Mouse (Mus musculus): ENCODE results near the gene Usp18. TPM values are rescaled to one million over a fixed set of nuclear protein-coding genes. Genes with fewer than 3 reads are reported as not detected.

Gene Usp18
- 121 TPM for polyA plus RNA-seq (2017; shearing (Covaris generic))

DNA sequence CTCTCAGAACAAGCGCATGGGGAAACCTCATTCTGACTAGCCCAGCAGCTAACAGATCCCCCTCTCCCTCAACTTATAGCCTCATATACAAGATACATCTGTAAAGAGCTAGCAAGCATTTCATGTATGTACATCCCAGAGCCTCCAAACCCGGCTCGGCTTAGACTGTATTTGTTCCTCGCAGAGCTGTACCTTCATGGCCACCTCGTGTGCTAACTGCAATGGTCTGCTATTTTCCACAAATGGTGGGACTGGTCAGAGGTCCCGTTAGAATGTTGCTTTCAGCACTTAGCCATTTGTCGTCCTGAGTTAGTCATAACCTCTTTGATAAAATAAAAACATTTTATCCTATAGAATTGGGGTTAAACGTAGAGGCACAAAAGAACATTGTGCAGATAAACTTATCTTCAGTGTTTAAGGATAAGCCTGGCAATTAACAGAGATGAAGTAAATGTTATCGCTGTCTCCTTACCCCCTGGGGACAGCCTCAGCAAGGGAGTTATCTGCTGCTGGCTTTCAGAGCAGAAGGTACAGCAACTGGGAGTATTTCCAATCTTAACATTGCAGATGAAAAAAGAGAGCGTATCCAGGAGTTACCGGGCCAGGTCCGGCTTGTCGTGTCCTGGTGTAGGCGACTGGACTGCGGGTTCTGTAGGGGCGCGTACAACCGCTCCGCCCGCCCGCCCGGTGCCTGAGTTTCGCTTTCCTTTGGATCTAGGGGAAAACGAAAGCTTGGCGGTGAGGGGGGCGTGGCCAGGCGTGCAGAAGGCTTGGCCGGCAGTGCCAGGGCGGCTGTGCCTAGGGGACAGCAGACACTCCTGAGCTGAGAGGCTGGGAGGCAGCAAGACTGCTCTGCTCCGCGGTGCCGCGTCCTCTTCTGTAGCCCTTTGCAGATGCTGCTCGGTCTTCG, at the start of gene Usp18:
Gene Usp18, plus strand, starts transcription at position 780 of the 910 bp plus-strand sequence.

DNA sequence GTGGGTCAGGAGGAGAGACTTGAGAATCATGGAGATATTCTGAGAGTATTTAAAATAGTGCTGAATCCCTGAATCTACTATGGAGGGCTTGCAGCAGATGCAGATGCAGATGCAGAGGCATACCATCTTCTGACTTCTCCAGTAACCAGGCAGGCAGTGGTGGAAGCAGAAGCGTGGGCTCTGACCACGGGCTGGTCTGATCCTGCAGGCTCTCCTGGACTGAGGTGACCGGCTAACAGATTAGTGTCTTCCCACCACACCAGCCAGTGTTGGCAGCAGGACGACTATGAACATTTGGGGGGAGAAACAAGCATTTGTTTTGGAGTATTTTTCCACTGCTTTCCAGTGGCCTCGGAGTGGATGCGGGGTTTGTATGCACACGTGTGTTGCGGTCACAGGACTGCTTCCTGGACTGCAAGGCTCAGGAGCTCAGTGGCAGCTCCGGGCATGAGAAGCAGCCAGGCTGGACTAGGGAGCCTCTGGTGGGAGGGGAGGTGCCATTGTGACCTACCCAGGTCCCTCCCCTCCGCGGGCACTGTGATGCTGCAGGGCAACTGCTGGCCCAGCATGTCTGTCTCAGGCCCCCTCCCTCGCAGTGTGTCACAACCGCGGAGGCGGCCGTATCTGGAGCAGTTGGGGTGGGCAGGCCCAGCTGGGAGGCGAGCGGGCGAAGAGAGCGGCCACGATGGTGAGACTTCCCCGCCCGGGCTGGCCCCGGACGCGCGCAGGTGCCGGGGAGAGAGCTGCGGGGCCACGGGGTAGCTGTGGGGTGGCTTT, 35.4 kb upstream of the Usp18 start, which contains the start of gene Tuba8:
Gene Tuba8, plus strand, starts transcription at position 548 of the 777 bp plus-strand sequence.

DNA sequence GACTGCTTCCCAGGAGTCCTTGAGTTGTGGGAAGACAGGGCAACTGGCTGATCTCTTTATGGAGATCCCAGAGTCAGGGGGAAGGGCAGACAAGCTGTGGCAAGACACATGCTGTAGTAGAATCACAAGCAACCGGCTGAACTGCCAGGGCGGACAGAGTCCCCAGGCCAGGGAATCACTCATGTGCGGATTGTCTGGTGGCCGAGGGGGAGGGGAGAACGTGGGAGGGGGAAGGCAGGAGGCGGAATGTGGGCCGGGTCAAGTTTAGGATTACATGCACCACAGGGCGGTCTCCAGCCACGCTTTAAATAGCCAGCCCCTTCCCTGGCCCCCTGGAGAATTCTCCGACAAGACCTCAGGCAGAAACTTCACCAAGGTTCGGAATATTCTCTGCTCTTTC, 54.2 kb downstream of the Usp18 start, which contains the start of gene Slc6a13:
Gene Slc6a13, plus strand, starts transcription at position 274 of the 400 bp plus-strand sequence.

Other genes with a start within 250 kb of the Usp18 start
- gene Mical3, start 114.9 kb upstream of the Usp18 start, polyA plus RNA-seq (2017; shearing (Covaris generic)), result 8.2 TPM
- 13.5 TPM for gene Pex26, start 62.2 kb upstream of the Usp18 start, polyA plus RNA-seq (2017; shearing (Covaris generic))
- 0.37 TPM for gene Tuba8, start 35.2 kb upstream of the Usp18 start, polyA plus RNA-seq (2017; shearing (Covaris generic))
- gene Slc6a13, start 54.3 kb downstream of the Usp18 start, polyA plus RNA-seq (2017; shearing (Covaris generic)), result 0.24 TPM
- gene Slc6a12, start 97.2 kb downstream of the Usp18 start, polyA plus RNA-seq (2017; shearing (Covaris generic)), result not detected
- gene Iqsec3, start 227.8 kb downstream of the Usp18 start, polyA plus RNA-seq (2017; shearing (Covaris generic)), result not detected

Data from CD4-positive, CD25-positive, alpha-beta regulatory T cell, adult 9 weeks (primary cell).